Mouse (Mus musculus) neural tube, embryonic 12.5 days (tissue): ENCODE data around the gene Ikzf2. TPM values are rescaled to one million over a fixed set of nuclear protein-coding genes. Genes with fewer than 3 reads are reported as not detected.

ENCODE experiments used
- ATAC-seq: fragments of 200-750 bp; cut with Nextera tagmentation; 2 replicates; pipeline ENCODE4 v1.8.0; 2017; ENCODE audit warnings: low read depth, mild to moderate bottlenecking, moderate TSS enrichment, moderate library complexity; ENCODE audit not compliant: low FRiP score
- H3K27ac ChIP-seq: fragments of 300-500 bp; sonication (generic); 2 replicates; pipeline ENCODE4 v1.5.1; 2016
- H3K27me3 ChIP-seq: fragments of 300-500 bp; sonication (generic); replicated peaks from 2 replicates; pipeline ENCODE4 v1.6.1; 2016; ENCODE audit warnings: mild to moderate bottlenecking
- H3K36me3 ChIP-seq: fragments of 300-500 bp; sonication (generic); 2 replicates; pipeline ENCODE4 v1.6.1; 2016; ENCODE audit warnings: mild to moderate bottlenecking
- H3K4me1 ChIP-seq: fragments of 300-500 bp; sonication (generic); 2 replicates; pipeline ENCODE4 v1.6.1; 2016
- H3K4me2 ChIP-seq: fragments of 300-500 bp; sonication (generic); replicated peaks from 2 replicates; pipeline ENCODE4 v1.6.1; 2016; ENCODE audit warnings: mild to moderate bottlenecking
- H3K4me3 ChIP-seq: fragments of 300-500 bp; sonication (generic); 2 replicates; pipeline ENCODE4 v1.5.1; 2016
- H3K9ac ChIP-seq: fragments of 300-500 bp; sonication (generic); 2 replicates; pipeline ENCODE4 v1.6.1; 2016; ENCODE audit warnings: mild to moderate bottlenecking
- H3K9me3 ChIP-seq: fragments of 300-500 bp; sonication (generic); 2 replicates; pipeline ENCODE4 v1.6.1; 2016; ENCODE audit warnings: mild to moderate bottlenecking
- WGBS: fragments of 180-500 bp; shearing (Covaris S2); methylation state at CpG from one replicate; pipeline ENCODE4 v1.1.7; 2016; 5-methylcytosine and 5-hydroxymethylcytosine counted together
- polyA plus RNA-seq: library from polyadenylated mRNA; unstranded; fragments of >200 nt; fragmentation: Nextera tagmentation; extraction: Ambion mirVana; gene quantifications from 2 replicates; pipeline ENCODE4 v1.2.1, GENCODE M21; 2016

The Ikzf2 gene
- polyA plus RNA-seq, 1 experiment from 2014 or later: 3.8 TPM

DNA sequence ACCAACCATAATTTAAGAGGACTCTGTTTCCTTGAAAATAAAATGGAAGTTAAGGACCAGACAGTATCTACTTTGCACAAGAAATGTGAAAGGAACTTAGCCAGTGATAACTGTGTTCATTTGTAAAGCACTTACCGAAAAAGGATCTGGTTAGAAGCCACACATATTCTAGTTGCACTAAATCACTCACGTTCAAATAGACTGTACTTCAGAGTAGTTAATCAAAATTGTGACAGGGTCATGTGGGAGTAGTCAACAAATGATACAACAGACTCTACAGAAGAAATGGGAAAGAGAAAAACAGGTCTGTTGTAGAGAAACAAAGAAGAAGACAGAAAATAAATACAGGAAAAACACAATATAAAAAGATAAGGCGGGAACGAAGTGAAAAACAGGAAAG is 158.3 kb downstream of the Ikzf2 start:
- no peak for ATAC-seq
- no peak overlapping the region for H3K9ac ChIP-seq

GRCm38 (mm10) chr1:69521656-69522055 is 165.4 kb downstream of the Ikzf2 start:
- Histone ChIP-seq H3K36me3 (no peaks in the 10 kb centered on the region), H3K4me1 (no peaks in the 10 kb centered on the region), H3K9me3 (no peaks in the 10 kb centered on the region), H3K27me3 (no peaks in the 10 kb centered on the region), H3K9ac (no peak overlapping the region), H3K27ac (no peak overlapping the region), H3K4me3 (no peak overlapping the region), H3K4me2 (no peak overlapping the region)
- 91% methylated on average over 2 of the region's 2 CpGs for WGBS
- no peak for ATAC-seq

More for the DNA sequence above, 158.3 kb downstream of the Ikzf2 start:
- H3K27me3 ChIP-seq: no peaks in the 10 kb centered on the region
- no peak overlapping the region for H3K27ac ChIP-seq
- H3K4me1 ChIP-seq: no peaks in the 10 kb centered on the region
- no peak overlapping the region for H3K4me3 ChIP-seq
- WGBS: 85% methylated on average over 4 of the region's 4 CpGs
- no peaks in the 10 kb centered on the region for H3K9me3 ChIP-seq
- no peaks in the 10 kb centered on the region for H3K36me3 ChIP-seq
- no peak overlapping the region for H3K4me2 ChIP-seq

GRCm38 (mm10) chr1:69519356-69519755 is 167.7 kb downstream of the Ikzf2 start:
- Histone ChIP-seq H3K4me1 (no peaks in the 10 kb centered on the region), H3K4me2 (no peak overlapping the region), H3K27me3 (no peaks in the 10 kb centered on the region), H3K9me3 (no peaks in the 10 kb centered on the region), H3K9ac (no peak overlapping the region), H3K27ac (no peak overlapping the region), H3K4me3 (no peak overlapping the region), H3K36me3 (no peaks in the 10 kb centered on the region)
- ATAC-seq: no peak
- 97% methylated on average over 4 of the region's 4 CpGs for WGBS

DNA sequence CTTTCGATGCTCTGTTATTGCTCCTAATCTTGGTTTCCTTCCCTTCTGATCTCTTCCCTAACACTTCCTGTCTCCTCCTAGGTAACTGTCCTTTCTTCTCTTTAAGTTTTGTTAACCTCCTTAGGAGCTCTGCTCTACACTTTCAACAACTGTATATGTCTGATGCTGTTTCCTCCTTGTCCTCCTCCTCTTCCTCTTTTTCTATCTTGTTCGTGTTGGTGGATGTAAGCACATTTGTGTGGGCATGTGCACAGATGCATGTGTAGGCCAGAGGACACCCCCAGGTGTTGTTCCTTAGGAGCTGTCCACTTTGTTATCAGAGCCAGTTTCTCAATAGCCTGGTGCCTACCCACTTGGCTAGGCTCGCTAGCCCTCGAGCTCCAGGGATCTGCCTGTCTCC is 169.0 kb downstream of the Ikzf2 start:
- no peak overlapping the region for H3K4me2 ChIP-seq
- 94% methylated on average over 4 of the region's 4 CpGs for WGBS
- H3K27ac ChIP-seq: no peak overlapping the region
- no peak for ATAC-seq
- H3K4me1 ChIP-seq: 0 out of 2 replicates have a peak, but pooled peaks cover 4% of the 10 kb centered on the region
- H3K9ac ChIP-seq: no peak overlapping the region
- H3K4me3 ChIP-seq: no peak overlapping the region
- no peaks in the 10 kb centered on the region for H3K36me3 ChIP-seq
- no peaks in the 10 kb centered on the region for H3K27me3 ChIP-seq
- H3K9me3 ChIP-seq: no peaks in the 10 kb centered on the region

DNA sequence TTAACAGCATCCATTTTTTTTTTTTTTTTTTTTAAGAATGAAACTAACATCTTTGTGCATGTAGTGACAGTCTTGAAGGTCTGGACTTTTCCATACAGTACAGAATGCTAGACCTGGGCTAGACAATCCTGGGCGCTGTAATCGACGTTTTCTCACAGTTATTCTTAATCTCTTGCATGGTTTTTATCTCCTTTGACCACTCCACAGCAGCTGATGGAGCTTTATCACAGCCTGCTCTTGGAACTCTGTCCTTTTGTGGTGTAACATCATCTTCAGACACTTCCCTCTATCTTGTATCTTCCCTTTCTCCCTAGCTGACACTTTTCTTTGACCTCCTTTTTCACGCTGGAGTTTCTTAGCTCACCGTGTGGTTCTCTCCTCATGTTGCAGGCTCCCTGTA is 170.9 kb downstream of the Ikzf2 start:
- no peak for ATAC-seq
- H3K9me3 ChIP-seq: no peaks in the 10 kb centered on the region
- H3K27me3 ChIP-seq: no peaks in the 10 kb centered on the region
- H3K4me3 ChIP-seq: no peak overlapping the region
- no peaks in the 10 kb centered on the region for H3K36me3 ChIP-seq
- 0 out of 2 replicates have a peak, but pooled peaks cover 4% of the 10 kb centered on the region for H3K4me1 ChIP-seq
- no peak overlapping the region for H3K27ac ChIP-seq
- WGBS: 84% methylated on average over 5 of the region's 5 CpGs
- H3K9ac ChIP-seq: no peak overlapping the region
- H3K4me2 ChIP-seq: no peak overlapping the region

- no peak overlapping the region for H3K27ac ChIP-seq
- no peaks in the 10 kb centered on the region for H3K9me3 ChIP-seq
- H3K27me3 ChIP-seq: no peaks in the 10 kb centered on the region
- H3K4me2 ChIP-seq: no peak overlapping the region
- H3K9ac ChIP-seq: no peak overlapping the region
- H3K36me3 ChIP-seq: no peaks in the 10 kb centered on the region
- WGBS: 54% methylated on average over 5 of the region's 5 CpGs
- ATAC-seq: no peak
- H3K4me3 ChIP-seq: no peak overlapping the region
- H3K4me1 ChIP-seq: 0 out of 2 replicates have a peak, but pooled peaks cover 4% of the 10 kb centered on the region
Observed at GRCm38 (mm10) chr1:69513595-69514250, 173.3 kb downstream of the Ikzf2 start.

- no peak for ATAC-seq
- H3K36me3 ChIP-seq: no peaks in the 10 kb centered on the region
- H3K4me1 ChIP-seq: no peaks in the 10 kb centered on the region
- 67% methylated on average over 3 of the region's 3 CpGs for WGBS
- H3K4me2 ChIP-seq: no peak overlapping the region
- no peaks in the 10 kb centered on the region for H3K9me3 ChIP-seq
- H3K4me3 ChIP-seq: no peak overlapping the region
- H3K9ac ChIP-seq: no peak overlapping the region
- no peaks in the 10 kb centered on the region for H3K27me3 ChIP-seq
- no peak overlapping the region for H3K27ac ChIP-seq
Observed at GRCm38 (mm10) chr1:69508275-69508674, 178.8 kb downstream of the Ikzf2 start.

DNA sequence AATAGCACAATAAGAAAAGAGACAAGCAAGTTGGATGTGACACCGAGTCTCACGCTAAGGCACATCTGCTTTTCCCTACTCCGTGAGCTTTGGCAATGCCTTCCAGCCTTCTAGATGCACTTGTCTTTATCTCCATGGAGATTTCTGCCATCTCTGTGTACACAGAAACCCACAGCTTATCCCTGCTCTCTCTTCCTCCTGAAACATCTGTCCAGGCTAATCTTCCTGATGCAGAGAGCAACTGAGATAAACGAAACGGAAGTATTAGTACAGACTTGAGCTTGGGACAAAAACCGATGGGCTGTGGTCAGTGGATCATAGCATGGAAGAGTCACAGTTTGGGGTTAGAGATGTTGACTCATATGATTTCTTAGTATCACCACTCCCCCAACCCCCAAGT is 179.5 kb downstream of the Ikzf2 start:
- 89% methylated on average over 6 of the region's 6 CpGs for WGBS
- Histone ChIP-seq H3K4me3 (no peak overlapping the region), H3K27ac (no peak overlapping the region), H3K4me2 (no peak overlapping the region), H3K36me3 (no peaks in the 10 kb centered on the region), H3K27me3 (no peaks in the 10 kb centered on the region), H3K4me1 (no peaks in the 10 kb centered on the region), H3K9ac (no peak overlapping the region), H3K9me3 (no peaks in the 10 kb centered on the region)
- no peak for ATAC-seq

DNA sequence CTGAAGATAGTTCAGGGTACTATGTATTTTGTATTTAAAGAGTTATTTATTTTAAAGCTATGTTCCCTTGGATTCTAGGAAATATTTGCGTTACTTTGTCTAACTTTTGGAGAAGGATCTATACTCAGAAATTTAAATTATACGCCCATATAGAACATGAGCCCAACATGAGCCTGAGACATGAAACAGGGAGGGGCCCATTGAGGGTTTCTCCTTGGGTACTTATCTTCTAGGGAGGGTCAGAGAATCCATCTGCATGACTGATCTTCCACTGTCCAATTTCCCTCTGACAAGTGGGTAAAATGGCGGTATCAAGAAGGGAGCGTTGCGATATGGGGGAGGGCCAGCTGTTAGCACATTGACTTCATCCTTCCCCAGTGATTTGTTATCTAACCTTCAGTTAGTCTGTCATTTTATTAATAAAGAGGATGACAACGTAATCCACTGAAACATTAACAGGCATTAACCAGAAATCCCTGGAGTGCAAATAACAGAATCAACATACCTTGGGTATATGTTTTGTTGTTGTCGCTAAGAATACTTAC is 180.4 kb downstream of the Ikzf2 start:
- 93% methylated on average over 7 of the region's 7 CpGs for WGBS
- no peak for ATAC-seq

DNA sequence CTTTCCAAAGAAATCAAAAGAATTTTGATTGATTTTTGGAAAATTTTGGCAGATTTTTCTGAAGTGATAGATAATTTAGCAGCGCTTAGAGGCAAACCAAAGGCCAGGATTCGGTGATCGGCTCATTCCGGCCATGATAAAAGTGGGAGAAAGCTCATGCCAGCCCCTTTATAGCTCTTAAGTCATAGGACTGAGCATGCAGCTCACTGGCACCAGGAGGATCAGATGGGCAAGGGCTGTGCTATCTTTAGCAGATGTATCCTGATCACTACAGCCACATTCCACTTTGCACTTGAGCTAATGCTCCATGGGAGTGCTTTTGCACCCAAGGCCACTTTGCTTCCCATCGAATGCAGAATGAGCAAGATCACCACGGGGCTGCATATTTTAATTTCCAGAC is 181.0 kb downstream of the Ikzf2 start:
- H3K9ac ChIP-seq: no peak overlapping the region
- no peak for ATAC-seq
- H3K4me1 ChIP-seq: no peaks in the 10 kb centered on the region
- no peaks in the 10 kb centered on the region for H3K9me3 ChIP-seq
- no peak overlapping the region for H3K27ac ChIP-seq
- no peak overlapping the region for H3K4me2 ChIP-seq
- H3K27me3 ChIP-seq: no peaks in the 10 kb centered on the region
- WGBS: 96% methylated on average over 6 of the region's 6 CpGs
- H3K36me3 ChIP-seq: no peaks in the 10 kb centered on the region
- H3K4me3 ChIP-seq: no peak overlapping the region

More for the DNA sequence above, 180.4 kb downstream of the Ikzf2 start:
- Histone ChIP-seq H3K4me2 (no peak overlapping the region), H3K36me3 (no peaks in the 10 kb centered on the region), H3K27me3 (no peaks in the 10 kb centered on the region), H3K9ac (no peak overlapping the region), H3K4me3 (no peak overlapping the region), H3K9me3 (no peaks in the 10 kb centered on the region), H3K27ac (no peak overlapping the region), H3K4me1 (no peaks in the 10 kb centered on the region)

GRCm38 (mm10) chr1:69500388-69500787 is 186.7 kb downstream of the Ikzf2 start:
- Histone ChIP-seq H3K4me3 (no peak overlapping the region), H3K9me3 (no peaks in the 10 kb centered on the region), H3K27me3 (no peaks in the 10 kb centered on the region), H3K27ac (no peak overlapping the region), H3K36me3 (no peaks in the 10 kb centered on the region), H3K4me1 (no peaks in the 10 kb centered on the region), H3K9ac (no peak overlapping the region), H3K4me2 (no peak overlapping the region)
- no peak for ATAC-seq
- WGBS: 86% methylated on average over 3 of the region's 3 CpGs

- WGBS: 89% methylated on average over 5 of the region's 5 CpGs
- ATAC-seq: no peak
Observed at GRCm38 (mm10) chr1:69499652-69500051, 187.4 kb downstream of the Ikzf2 start.

GRCm38 (mm10) chr1:69498862-69499306 is 188.2 kb downstream of the Ikzf2 start:
- Histone ChIP-seq H3K9ac (no peak overlapping the region), H3K9me3 (no peaks in the 10 kb centered on the region), H3K4me2 (peak overlapping the region; percentile 39; the same call in 1 of the 2 replicates), H3K36me3 (no peaks in the 10 kb centered on the region), H3K4me1 (no peaks in the 10 kb centered on the region), H3K4me3 (no peak overlapping the region), H3K27ac (no peak overlapping the region), H3K27me3 (no peaks in the 10 kb centered on the region)
- 17% methylated on average over 7 of the region's 7 CpGs for WGBS
- peak; percentile 74 for ATAC-seq

More at GRCm38 (mm10) chr1:69499652-69500051, 187.4 kb downstream of the Ikzf2 start:
- Histone ChIP-seq H3K4me2 (no peak overlapping the region), H3K4me1 (no peaks in the 10 kb centered on the region), H3K27me3 (no peaks in the 10 kb centered on the region), H3K27ac (no peak overlapping the region), H3K9me3 (no peaks in the 10 kb centered on the region), H3K4me3 (no peak overlapping the region), H3K9ac (no peak overlapping the region), H3K36me3 (no peaks in the 10 kb centered on the region)
